Mouse (Mus musculus) forebrain, postnatal 0 days (tissue): ENCODE data around the gene Myo16. TPM values are rescaled to one million over a fixed set of nuclear protein-coding genes. Genes with fewer than 3 reads are reported as not detected.

Experiments used
- ATAC-seq: fragments of 200-750 bp; cut with Nextera tagmentation; 2 replicates; pipeline ENCODE4 v1.8.0; 2017; ENCODE audit warnings: mild to moderate bottlenecking, moderate library complexity
- DNase-seq: peaks from one replicate; pipeline ENCODE4 v3.0.0-alpha.2; 2015
- H3K27ac ChIP-seq: fragments of 300-500 bp; sonication (generic); 2 replicates; pipeline ENCODE4 v1.5.1; 2014; ENCODE audit warnings: low read depth, mild to moderate bottlenecking, antibody characterized with exemption, low read length, moderate library complexity, mixed read lengths
- H3K27me3 ChIP-seq: fragments of 300-500 bp; sonication (generic); 2 replicates; pipeline ENCODE4 v1.6.1; 2014; ENCODE audit warnings: mild to moderate bottlenecking, low read length, mixed read lengths; ENCODE audit not compliant: insufficient read depth
- H3K36me3 ChIP-seq: fragments of 300-500 bp; sonication (generic); 2 replicates; pipeline ENCODE4 v1.6.1; 2014; ENCODE audit warnings: mild to moderate bottlenecking, moderate library complexity; ENCODE audit not compliant: insufficient read depth
- H3K4me1 ChIP-seq: fragments of 300-500 bp; sonication (generic); 2 replicates; pipeline ENCODE4 v1.6.1; 2014; ENCODE audit warnings: antibody characterized with exemption; ENCODE audit not compliant: insufficient read depth
- H3K4me2 ChIP-seq: fragments of 300-500 bp; sonication (generic); 2 replicates; pipeline ENCODE4 v1.6.1; 2014; ENCODE audit warnings: low read depth, mild to moderate bottlenecking, moderate library complexity
- H3K4me3 ChIP-seq: fragments of 300-500 bp; sonication (generic); 2 replicates; pipeline ENCODE4 v1.5.1; 2014; ENCODE audit warnings: low read depth, low read length, mixed read lengths
- H3K9ac ChIP-seq: fragments of 300-500 bp; sonication (generic); 2 replicates; pipeline ENCODE4 v1.6.1; 2014; ENCODE audit warnings: mild to moderate bottlenecking
- H3K9me3 ChIP-seq: fragments of 300-500 bp; sonication (generic); 2 replicates; pipeline ENCODE4 v1.6.1; 2016; ENCODE audit warnings: low read length
- CTCF ChIP-seq: sonication (generic); IDR thresholded peaks from 2 replicates; pipeline ENCODE4 v1.5.1; 2016; ENCODE audit warnings: antibody characterized with exemption, control low read depth, low read depth
- WGBS: fragments of 180-500 bp; shearing (Covaris S2); extraction: QIAGEN DNeasy Blood & Tissue Kit; methylation state at CpG from one replicate; pipeline ENCODE4 v1.1.7; 2014; 5-methylcytosine and 5-hydroxymethylcytosine counted together
- polyA plus RNA-seq: library from polyadenylated mRNA; unstranded; fragments of >200 nt; fragmentation: Nextera tagmentation; extraction: Ambion mirVana; gene quantifications from 2 replicates; pipeline ENCODE4 v1.2.1, GENCODE M21; 2015
- total RNA-seq: library from RNA; depleted of rRNA; stranded (reverse); fragments of >200 nt; gene quantifications from 2 replicates; pipeline ENCODE4 v1.2.3, GENCODE M21; 2014

The Myo16 gene
- total and polyA plus RNA-seq, 2 experiments from 2014 or later, result 5.5 to 58.6 TPM

DNA sequence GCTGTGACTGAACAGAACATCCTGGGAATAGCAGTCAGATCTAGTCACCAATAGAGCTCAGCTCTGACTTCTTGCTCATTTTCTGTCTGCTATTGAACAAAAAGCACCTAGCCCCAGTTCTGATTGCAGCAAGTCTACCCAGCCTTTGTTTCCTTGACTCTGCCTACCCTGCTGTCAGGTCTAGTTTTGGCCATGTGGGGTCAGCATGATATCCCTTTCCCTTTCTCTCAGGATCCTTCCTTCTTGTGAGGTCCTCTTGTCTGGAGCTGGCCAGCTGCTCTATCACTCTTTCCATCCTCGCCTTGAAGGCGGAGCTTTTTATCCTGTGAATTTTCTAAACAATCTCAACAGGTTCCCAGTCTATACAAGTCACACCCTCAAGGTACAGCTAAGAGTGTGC, 459.7 kb downstream of the Myo16 start:
- Histone ChIP-seq H3K4me3 (no peak overlapping the region), H3K9me3 (no peaks in the 10 kb centered on the region), H3K9ac (no peak overlapping the region), H3K4me2 (no peak overlapping the region), H3K27me3 (no peaks in the 10 kb centered on the region), H3K36me3 (no peaks in the 10 kb centered on the region), H3K4me1 (no peaks in the 10 kb centered on the region), H3K27ac (no peak overlapping the region)
- DNase-seq (no peak), ATAC-seq (no peak)
- peak; percentile 36 for TF ChIP-seq CTCF
- WGBS, result 74% methylated on average over 2 of the region's 2 CpGs

DNA sequence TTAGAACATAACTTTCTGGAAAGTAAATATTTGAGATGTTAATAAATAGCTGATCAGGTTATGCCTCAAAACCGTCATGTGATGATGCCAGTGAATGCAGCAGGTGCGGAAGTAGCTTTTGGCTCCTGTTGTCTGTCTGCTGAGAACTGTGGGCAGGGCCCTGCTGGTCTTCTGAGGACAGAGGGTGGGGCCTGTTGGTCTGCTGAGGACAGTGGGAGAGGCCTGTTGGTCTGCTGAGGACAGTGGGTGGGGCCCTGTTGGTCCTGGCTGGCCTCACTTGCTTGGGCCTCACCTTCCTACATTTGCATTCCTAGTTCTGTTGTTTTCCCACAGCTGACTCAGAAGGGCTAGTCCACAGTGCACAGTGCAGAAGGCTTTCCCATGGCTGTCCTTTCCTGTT, 466.0 kb downstream of the Myo16 start:
- no peaks in the 10 kb centered on the region for H3K27me3 ChIP-seq
- H3K9me3 ChIP-seq, result no peaks in the 10 kb centered on the region
- TF ChIP-seq CTCF, result no peak
- H3K4me1 ChIP-seq, result no peaks in the 10 kb centered on the region
- no peak for DNase-seq
- H3K9ac ChIP-seq, result no peak overlapping the region
- ATAC-seq, result no peak
- H3K4me3 ChIP-seq, result no peak overlapping the region
- WGBS, result 91% methylated on average over 2 of the region's 2 CpGs
- no peak overlapping the region for H3K4me2 ChIP-seq
- no peaks in the 10 kb centered on the region for H3K36me3 ChIP-seq
- no peak overlapping the region for H3K27ac ChIP-seq

DNA sequence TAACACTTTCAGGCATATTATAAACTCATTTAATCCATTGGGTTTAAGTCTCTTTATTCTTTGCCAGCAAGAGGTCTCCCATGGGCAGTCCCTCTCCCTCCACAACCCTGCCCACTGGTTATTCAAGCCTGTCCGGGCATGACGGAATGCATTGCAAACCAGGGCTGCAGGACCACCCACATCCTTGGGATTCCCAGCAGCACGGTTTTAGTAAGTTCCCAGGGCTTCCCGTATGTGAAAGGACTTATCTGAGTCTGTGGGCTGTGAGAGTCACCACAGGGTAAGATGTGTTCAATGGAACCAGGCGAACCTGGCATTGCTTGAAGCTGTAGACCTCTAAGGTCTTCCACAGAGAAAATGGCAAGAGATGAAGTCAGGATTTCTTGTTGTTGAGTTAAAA, 471.6 kb downstream of the Myo16 start:
- ATAC-seq, result no peak
- Histone ChIP-seq H3K27ac (no peak overlapping the region), H3K9me3 (no peaks in the 10 kb centered on the region), H3K9ac (no peak overlapping the region), H3K4me1 (no peaks in the 10 kb centered on the region), H3K27me3 (no peaks in the 10 kb centered on the region), H3K4me3 (no peak overlapping the region), H3K4me2 (no peak overlapping the region), H3K36me3 (no peaks in the 10 kb centered on the region)
- no peak for TF ChIP-seq CTCF
- no peak for DNase-seq
- 18% methylated on average over 5 of the region's 5 CpGs for WGBS

- H3K27me3 ChIP-seq, result no peaks in the 10 kb centered on the region
- no peak overlapping the region for H3K27ac ChIP-seq
- H3K4me3 ChIP-seq, result no peak overlapping the region
- no peaks in the 10 kb centered on the region for H3K36me3 ChIP-seq
- no peak overlapping the region for H3K4me2 ChIP-seq
- H3K4me1 ChIP-seq, result no peaks in the 10 kb centered on the region
- H3K9me3 ChIP-seq, result no peaks in the 10 kb centered on the region
- ATAC-seq (no peak), DNase-seq (no peak)
- H3K9ac ChIP-seq, result no peak overlapping the region
- no peak for TF ChIP-seq CTCF
- 25% methylated on average over 8 of the region's 8 CpGs for WGBS
These were observed 475.0 kb downstream of the Myo16 start for GRCm38 (mm10) chr8:10628725-10629124.

DNA sequence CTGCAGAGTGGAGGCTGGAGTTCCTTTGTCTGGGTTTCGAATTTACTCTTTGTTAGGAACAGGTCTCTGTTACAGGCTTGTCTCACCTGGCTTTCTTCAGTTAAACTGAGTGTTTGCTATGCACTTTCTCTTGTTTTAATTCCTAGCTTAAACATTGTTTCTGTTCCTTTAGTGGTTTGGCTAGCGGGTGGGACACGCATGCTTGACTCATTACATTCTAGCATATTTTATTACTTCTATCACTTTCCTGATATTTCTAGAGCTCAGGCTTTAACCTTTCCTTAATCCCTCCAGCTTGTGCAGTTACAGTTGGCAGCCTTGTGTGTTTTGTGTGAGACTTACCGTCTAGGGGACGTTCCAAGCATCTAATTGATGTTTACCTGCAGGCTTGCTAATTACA, 476.2 kb downstream of the Myo16 start:
- ATAC-seq (no peak), DNase-seq (no peak)
- H3K4me1 ChIP-seq, result no peaks in the 10 kb centered on the region
- WGBS, result 26% methylated on average over 5 of the region's 5 CpGs
- H3K9me3 ChIP-seq, result no peaks in the 10 kb centered on the region
- H3K4me2 ChIP-seq, result no peak overlapping the region
- no peak overlapping the region for H3K27ac ChIP-seq
- no peak overlapping the region for H3K9ac ChIP-seq
- no peaks in the 10 kb centered on the region for H3K36me3 ChIP-seq
- no peak for TF ChIP-seq CTCF
- H3K4me3 ChIP-seq, result no peak overlapping the region
- H3K27me3 ChIP-seq, result no peaks in the 10 kb centered on the region

DNA sequence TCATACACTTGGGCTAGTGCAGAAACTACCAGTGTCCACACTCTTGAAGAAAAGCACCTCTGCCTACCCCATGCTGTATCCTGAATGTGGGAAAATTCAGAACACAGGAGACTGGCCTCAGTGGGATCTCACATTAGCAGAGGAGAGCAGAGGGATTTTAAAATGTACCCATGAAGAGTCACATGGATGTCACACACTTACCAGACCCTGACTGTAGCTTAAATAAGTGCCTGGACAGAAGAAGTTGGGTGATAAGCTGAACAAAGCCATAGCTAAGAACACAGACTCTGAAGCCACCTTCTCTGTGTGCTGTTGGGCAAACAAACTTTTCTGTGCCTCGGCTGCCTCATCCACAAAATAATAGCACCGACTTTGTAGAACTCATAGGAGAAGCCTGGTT, 477.3 kb downstream of the Myo16 start:
- no peak overlapping the region for H3K9ac ChIP-seq
- H3K4me2 ChIP-seq, result no peak overlapping the region
- 97% methylated on average over 2 of the region's 2 CpGs for WGBS
- no peak for TF ChIP-seq CTCF
- H3K27ac ChIP-seq, result no peak overlapping the region
- ATAC-seq (no peak), DNase-seq (no peak)
- no peaks in the 10 kb centered on the region for H3K9me3 ChIP-seq
- H3K4me1 ChIP-seq, result no peaks in the 10 kb centered on the region
- no peak overlapping the region for H3K4me3 ChIP-seq
- H3K36me3 ChIP-seq, result no peaks in the 10 kb centered on the region
- H3K27me3 ChIP-seq, result no peaks in the 10 kb centered on the region

DNA sequence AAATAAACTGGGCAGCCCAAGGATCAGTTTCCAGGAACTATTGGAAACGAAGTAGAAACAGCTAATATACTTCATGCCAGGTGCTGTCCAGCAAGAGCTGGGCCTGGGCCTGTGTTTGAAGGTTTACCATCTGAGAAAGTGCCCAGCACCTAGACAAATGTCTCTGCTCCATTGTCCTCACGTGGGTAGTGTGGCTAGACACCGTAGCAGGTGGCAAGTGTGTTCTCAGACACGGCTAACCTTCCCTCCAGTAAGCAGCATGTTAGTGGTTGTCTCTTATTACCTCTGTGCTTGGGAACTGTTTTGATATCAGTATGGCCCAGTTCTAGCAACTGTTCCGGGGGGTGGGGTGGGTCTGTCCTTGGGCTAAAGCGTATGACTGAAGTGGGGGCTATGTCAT, 478.9 kb downstream of the Myo16 start:
- no peak for DNase-seq
- no peak for TF ChIP-seq CTCF
- Histone ChIP-seq H3K36me3 (no peaks in the 10 kb centered on the region), H3K4me1 (no peaks in the 10 kb centered on the region), H3K4me2 (no peak overlapping the region), H3K4me3 (no peak overlapping the region), H3K9ac (no peak overlapping the region), H3K9me3 (no peaks in the 10 kb centered on the region), H3K27ac (no peak overlapping the region), H3K27me3 (no peaks in the 10 kb centered on the region)
- no peak for ATAC-seq
- WGBS, result 72% methylated on average over 6 of the region's 6 CpGs
